Mouse (Mus musculus) frontal cortex, postnatal 36 days (tissue): ENCODE results near the gene Elovl7.
A peak's percentile ranks its signal among the peaks of the same experiment; 100 is the strongest.

Source experiments
- DNase-seq, 2 experiments: peaks; one replicate each; pipeline ENCODE4 v3.0.0; 2022; ENCODE audit warnings: low spot score in 2 of 2

The Elovl7 gene

GRCm38 (mm10) chr13:108214081-108214484 is at the start of gene Elovl7:
TSS of gene Elovl7 (plus strand) at chr13:108214404.
- peak; percentile 76 to 78 for DNase-seq

DNA sequence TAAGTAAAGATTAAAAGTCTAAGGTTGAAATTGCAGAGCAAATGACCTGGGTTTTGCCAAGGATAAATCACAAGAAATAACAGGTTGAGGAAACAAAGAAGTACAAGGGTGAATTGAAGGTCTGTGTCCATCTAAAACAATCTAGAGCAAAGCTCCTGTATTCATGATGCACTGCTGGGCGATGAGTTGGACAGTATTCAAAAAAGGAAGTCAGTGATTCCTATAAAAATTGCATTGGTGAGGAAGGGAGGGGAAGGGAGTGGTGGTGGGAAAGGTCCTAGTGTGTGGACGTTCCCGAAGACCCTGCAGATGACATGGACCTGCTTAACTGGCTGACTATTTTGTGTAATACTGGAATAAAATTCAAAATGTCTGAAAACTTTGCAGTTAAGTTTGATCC is 49.6 kb upstream of the Elovl7 start:
- no peak for DNase-seq

GRCm38 (mm10) chr13:108170002-108170401 is 44.2 kb upstream of the Elovl7 start:
- no peak for DNase-seq

GRCm38 (mm10) chr13:108170511-108170910 is 43.7 kb upstream of the Elovl7 start:
- no peak for DNase-seq

DNA sequence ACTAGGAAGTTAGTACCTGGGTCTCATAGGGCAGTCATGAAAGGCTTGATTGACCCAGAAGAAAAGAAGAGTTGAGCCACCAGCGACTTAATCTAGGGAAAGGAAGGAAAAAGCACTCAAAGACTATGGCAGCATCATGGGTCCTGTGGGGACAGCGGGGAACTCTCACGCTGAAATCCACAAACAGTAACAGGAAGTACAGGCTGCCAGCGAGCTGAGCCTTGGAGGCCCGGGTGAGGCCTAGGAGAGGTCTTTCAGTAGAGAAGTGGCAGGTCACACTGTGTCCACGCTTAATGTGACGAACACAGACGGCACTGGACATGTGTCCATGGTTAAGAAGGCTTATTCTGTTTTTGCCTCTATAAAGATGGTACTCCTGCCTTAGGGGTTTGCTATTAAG is 34.6 kb upstream of the Elovl7 start:
- DNase-seq = no peak

DNA sequence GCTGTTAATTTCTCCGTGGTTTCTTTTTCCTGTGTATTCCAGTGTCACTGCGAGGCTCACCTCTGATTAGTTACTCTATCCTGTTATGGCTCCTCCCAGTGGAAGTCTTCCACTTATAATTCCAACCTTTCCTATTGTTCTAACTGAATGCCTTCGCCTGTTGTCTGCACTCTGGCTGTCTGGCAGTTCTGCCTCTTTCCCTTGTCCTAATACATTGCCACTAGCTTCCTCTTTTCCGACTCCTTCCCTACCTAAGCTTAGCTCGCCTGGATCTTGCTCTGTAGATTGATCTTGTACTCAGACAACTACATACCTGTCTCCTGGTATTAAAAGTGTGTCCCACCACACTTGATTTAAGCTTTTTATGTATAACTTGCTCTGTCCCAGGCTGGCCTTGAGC is 33.4 kb upstream of the Elovl7 start:
- no peak for DNase-seq

DNA sequence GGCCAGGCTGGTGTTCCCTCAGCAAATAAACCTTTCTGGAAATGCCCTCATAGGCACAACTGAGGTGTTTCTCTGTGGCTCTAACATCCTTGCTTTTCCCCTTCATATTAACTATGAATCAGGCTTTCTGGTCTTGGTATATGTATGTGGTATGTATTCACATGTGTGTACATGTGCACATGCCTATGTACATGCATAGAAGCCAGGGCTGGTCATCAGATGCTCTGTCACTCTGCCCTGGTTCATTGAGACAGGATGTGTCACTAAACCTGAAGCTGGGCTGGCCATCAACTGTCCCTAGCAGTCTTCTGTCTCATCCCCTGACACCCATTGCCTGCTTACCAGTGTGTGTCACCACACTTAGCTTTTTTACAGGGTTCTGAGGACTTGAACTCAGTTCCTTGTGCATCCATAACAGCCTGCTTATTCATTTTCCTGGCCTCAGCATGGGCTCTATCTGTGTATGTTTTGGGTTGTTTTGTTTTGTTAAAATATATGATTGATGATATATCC is 29.4 kb upstream of the Elovl7 start:
- no peak for DNase-seq

- no peak for DNase-seq
Measured at GRCm38 (mm10) chr13:108185530-108185929, 28.7 kb upstream of the Elovl7 start.

DNA sequence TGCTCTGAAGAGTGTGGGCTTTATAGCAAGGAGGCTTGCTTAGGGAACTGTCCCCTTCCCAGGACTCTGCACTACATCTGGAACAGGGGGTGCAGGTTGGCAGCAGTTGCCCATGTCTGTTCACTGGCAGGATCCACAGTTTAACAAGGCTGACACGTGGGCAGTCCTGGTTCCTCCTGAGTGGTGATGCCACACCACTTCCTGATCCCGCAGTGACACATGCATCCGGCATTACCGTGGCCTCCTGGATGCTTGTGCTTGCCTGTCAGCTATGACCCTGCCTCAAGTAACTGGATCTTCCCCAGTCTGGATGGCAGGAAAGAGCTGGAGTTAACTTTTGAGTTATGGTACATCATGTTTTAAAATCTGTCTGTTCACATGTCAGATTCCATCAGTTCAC is 26.2 kb upstream of the Elovl7 start:
- DNase-seq = no peak

- peak; percentile 54 to 68 for DNase-seq
Measured at GRCm38 (mm10) chr13:108191074-108191720, 23.0 kb upstream of the Elovl7 start.

GRCm38 (mm10) chr13:108195474-108195873 is 18.7 kb upstream of the Elovl7 start:
- DNase-seq = no peak

GRCm38 (mm10) chr13:108204857-108205256 is 9.3 kb upstream of the Elovl7 start:
- DNase-seq = no peak

- no peak for DNase-seq
Measured at GRCm38 (mm10) chr13:108207447-108207846, 6.8 kb upstream of the Elovl7 start.

DNA sequence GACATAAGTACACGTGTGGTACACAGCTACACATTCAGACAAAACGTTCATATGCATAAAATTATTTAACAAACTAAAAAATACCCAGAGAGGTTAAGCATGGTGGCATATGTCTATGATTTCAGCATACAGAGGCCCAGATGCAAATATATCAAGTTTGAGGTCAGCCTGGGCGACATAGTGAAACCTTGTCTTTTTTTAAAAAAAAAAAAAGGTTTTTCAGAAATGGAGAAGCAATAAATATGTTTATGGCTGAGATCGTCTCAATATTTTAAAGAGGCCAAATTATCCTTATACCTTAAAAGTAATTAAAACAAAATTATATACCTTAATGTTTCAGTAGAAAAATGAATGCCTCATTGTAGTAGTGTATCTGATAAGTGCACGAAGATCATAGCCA is 6.1 kb upstream of the Elovl7 start:
- no peak for DNase-seq

GRCm38 (mm10) chr13:108210960-108211359 is 3.2 kb upstream of the Elovl7 start:
- DNase-seq = no peak

DNA sequence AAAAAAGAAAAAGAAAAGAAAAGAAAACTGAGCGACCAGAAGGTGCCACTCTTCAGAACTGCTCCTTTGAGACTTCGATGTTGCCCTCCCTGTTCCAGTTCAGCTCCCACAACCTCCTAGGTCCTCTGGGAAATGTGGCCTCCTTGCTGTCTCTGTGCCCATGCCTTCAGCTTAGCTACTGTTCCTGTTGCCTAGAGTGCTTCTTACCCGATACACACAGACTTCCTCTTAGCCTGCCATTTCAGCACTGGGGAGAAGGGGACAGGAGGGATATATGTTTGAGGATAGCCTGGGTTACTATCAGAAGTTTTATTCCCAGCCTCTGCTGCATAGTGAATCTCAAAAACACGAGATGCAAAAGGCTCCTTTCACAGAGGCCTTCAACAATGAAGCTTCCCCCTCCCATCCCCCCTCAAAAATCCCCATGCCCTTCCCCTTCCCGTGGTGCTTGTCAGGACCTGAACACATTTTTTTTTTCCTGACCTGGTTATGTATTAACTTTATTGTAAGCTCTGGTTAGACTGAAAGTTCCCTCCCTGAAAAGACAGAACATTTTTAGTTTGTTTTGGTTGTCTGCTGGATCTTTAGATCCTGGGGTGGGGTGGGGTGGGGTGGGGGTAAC is 1.7 kb upstream of the Elovl7 start:
- DNase-seq = no peak

DNA sequence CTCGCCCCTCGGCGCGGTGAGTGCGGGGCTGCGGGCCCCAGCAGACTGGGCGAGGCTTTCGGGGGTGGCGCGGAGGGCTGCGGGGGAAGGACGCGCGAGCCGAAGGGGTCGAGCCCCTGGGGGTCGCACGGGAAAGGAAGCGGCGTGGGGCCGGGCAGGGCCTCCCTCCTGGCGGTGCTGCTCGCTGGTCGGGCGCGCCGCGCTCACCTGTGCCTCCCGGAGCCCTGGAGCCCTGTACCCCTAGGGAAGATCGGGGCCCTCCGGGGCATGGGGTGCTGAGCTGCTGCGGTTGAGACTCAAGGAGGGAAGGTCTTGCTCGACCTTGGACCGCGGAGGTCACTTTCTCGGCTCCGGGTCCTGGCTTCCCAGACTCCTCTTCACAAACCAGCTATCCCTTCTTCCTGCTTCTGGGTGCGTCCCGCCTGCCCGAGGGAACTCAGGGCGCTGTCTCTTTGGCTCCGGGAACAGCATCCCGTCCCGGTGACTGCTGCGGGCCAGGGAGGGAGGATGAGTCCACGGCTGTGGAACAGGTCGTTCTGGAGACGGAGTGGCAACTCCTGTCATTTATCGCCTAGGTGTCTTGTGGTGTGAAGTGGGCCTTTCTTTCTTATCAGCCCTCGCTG is 392 bp downstream of the Elovl7 start:
- DNase-seq = peak; percentile 24 to 26

GRCm38 (mm10) chr13:108215231-108215780 is 1.1 kb downstream of the Elovl7 start:
- no peak for DNase-seq

- no peak for DNase-seq
Measured at GRCm38 (mm10) chr13:108219773-108220172, 5.6 kb downstream of the Elovl7 start.

DNA sequence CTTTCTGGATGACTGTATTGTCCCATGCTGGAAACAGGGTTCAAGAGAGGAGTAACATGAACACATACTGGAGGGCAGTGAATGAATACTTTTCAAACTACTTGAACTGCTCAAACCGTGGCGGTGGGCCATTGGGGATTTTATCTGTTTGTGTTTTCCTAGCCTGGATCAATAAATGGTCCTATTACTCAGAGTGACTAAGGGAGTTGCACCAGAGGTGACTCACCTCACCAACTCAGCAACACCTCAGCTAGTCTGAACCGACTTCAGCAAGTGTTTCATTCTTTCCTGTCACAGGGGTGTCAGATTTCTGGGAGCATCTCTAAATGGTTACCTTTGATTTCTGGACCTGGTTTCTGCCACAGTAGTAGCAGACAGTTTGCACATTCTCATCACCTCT is 15.0 kb downstream of the Elovl7 start:
- no peak for DNase-seq

- no peak for DNase-seq
Measured at GRCm38 (mm10) chr13:108229634-108230330, 15.6 kb downstream of the Elovl7 start.

DNA sequence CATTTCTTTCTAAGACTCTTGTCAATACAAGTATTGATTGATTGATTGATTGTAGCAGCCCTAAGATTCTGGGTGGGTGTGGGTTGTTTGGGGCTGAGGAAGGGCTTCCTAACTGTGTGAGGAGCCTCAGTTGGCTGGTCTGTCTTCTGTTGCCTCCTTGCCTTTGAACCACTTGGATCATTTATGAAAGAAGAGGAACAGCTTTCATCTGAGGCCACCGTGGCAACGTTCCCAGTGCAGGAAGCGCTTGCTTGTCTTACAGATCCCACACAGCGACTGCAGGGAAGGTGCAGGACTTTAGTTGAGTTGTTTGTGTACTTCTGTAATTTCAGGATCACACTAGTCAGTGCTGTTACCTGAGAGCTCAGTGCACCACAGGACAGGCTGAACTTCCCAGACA is 25.8 kb downstream of the Elovl7 start:
- peak in 1 of 2 experiments; percentile 16 for DNase-seq
